Mouse (Mus musculus) ES-E14 (cell line): ENCODE data around the gene Gm4869.

Experiments
- CHD2 ChIP-seq: IDR thresholded peaks from 2 replicates; pipeline ENCODE4 v1.6.1; 2014; ENCODE audit warnings: mild to moderate bottlenecking, low read depth, low read length, inconsistent platforms
- HCFC1 ChIP-seq: IDR thresholded peaks from 2 replicates; pipeline ENCODE4 v1.6.1; 2012; ENCODE audit warnings: low read length, inconsistent platforms, borderline replicate concordance; ENCODE audit not compliant: insufficient read depth
- MAFK ChIP-seq: IDR thresholded peaks from 2 replicates; pipeline ENCODE4 v1.6.1; 2014; ENCODE audit warnings: mild to moderate bottlenecking, low read depth, low read length, inconsistent platforms; ENCODE audit not compliant: insufficient read depth
- ZC3H11A ChIP-seq: IDR thresholded peaks from 2 replicates; pipeline ENCODE4 v1.6.1; 2012; ENCODE audit warnings: low read depth, mild to moderate bottlenecking, inconsistent platforms, low read length, borderline replicate concordance
- ZNF384 ChIP-seq: IDR thresholded peaks from 2 replicates; pipeline ENCODE4 v1.6.1; 2012; ENCODE audit warnings: low read depth, low read length, inconsistent platforms

DNA sequence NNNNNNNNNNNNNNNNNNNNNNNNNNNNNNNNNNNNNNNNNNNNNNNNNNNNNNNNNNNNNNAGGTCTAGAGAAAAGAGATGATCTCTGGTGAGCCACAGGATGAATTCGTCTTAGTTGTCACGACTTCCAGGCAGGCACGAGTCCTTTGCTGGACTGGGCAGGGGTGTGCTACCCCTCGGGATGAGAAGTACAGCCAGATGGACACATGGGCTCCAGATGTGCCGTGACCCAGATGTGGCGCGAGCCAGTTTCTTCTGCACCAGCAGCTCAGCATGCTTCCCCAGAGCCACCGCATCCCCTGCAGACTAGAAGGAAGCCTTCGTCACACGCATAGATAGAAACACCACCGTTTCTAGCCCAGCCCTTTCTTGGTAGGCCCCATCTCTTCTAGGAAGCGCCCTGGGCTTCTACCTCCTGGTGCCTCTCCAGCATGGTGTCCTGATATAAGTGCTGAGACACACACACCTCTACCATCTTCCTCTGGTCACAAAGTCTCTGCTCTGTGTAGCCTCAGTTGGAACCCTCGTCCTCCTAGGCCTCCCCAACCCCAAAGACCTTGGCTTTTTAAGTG lies 92.8 kb downstream of the Gm4869 start:
- no peak for TF ChIP-seq MAFK
- TF ChIP-seq ZC3H11A = no peak
- no peak for TF ChIP-seq CHD2
- no peak for TF ChIP-seq HCFC1
- TF ChIP-seq ZNF384 = no peak
